Mouse (Mus musculus): ENCODE results near the gene Arl16.

DNA sequence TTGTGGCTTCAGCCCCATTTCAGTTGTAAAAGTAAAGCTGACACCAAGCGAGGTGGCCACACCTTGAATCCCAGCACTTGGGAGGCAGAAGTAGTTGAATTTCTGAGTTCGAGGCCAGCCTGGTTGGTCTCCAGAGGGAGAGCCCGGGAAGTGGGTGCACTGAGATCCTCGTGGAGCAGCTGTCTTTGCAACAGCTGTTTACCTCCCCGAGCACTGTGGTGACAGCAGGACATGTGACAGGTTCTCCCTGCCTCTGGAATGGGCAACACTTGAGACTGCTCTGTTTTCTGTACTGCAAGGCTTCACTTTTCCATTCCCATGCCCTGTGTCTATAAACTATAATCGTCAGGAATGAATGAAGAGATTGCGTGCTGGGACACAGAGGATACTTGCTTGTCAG lies 49.6 kb downstream of the Arl16 start:
- TF ChIP-seq CTCF (IDR thresholded peaks at IDR 0.05; ENCODE audit: control insufficient read depth, insufficient read depth, low read length) = no peak
- no peak for TF ChIP-seq POLR2A (IDR thresholded peaks at IDR 0.05; ENCODE audit: borderline replicate concordance, control insufficient read depth, low read depth, low read length)

All from bone marrow, adult 2 months (tissue).